Mouse (Mus musculus): ENCODE results near the gene Six5. TPM values are rescaled to one million over a fixed set of nuclear protein-coding genes. Genes with fewer than 3 reads are reported as not detected.
A peak's percentile ranks its signal among the peaks of the same experiment; 100 is the strongest.

Six5 gene
- polyA plus RNA-seq (2016; fragmentation: Nextera tagmentation; extraction: Ambion mirVana), result 4.5 and 5.2 TPM in 2 replicates

- Histone ChIP-seq H3K27me3 (replicated peaks) (peaks cover 16% of the 10 kb centered on the region), H3K4me1 (peaks cover 59% of the 10 kb centered on the region), H3K4me2 (replicated peaks) (peak within 1 kb of the TSS; percentile 98), H3K4me3 (peak within 1 kb of the TSS; percentile 66), H3K27ac (peak within 1 kb of the TSS; percentile 54), H3K9me3 (no peaks in the 10 kb centered on the region), H3K9ac (peak within 1 kb of the TSS; percentile 78), H3K36me3 (peaks cover 32% of the 10 kb centered on the region)
- 2% methylated on average over 19 of the region's 36 CpGs for WGBS
- peak; percentile 0; the same call in 1 of the 2 replicates for ATAC-seq (ENCODE audit: low FRiP score, low read depth)
These were observed at the start of gene Six5 for GRCm38 (mm10) chr7:19094471-19094825. Gene Six5 (plus strand): TSS chr7:19094594.

GRCm38 (mm10) chr7:19044616-19045015, 49.8 kb upstream of the Six5 start:
- H3K9me3 ChIP-seq, result no peaks in the 10 kb centered on the region
- H3K4me1 ChIP-seq, result no peaks in the 10 kb centered on the region
- no peak overlapping the region for H3K4me2 ChIP-seq (replicated peaks)
- no peak for ATAC-seq (ENCODE audit: low FRiP score, low read depth)
- no peaks in the 10 kb centered on the region for H3K27me3 ChIP-seq (replicated peaks)
- H3K4me3 ChIP-seq, result no peak overlapping the region
- H3K36me3 ChIP-seq, result peaks cover 100% of the 10 kb centered on the region
- WGBS, result 95% methylated on average over 6 of the region's 6 CpGs
- H3K27ac ChIP-seq, result no peak overlapping the region
- no peak overlapping the region for H3K9ac ChIP-seq

GRCm38 (mm10) chr7:19046286-19047069, 47.9 kb upstream of the Six5 start:
- 93% methylated on average over 11 of the region's 11 CpGs for WGBS
- no peaks in the 10 kb centered on the region for H3K9me3 ChIP-seq
- no peak for ATAC-seq (ENCODE audit: low FRiP score, low read depth)
- H3K9ac ChIP-seq, result no peak overlapping the region
- H3K27me3 ChIP-seq (replicated peaks), result no peaks in the 10 kb centered on the region
- no peaks in the 10 kb centered on the region for H3K4me1 ChIP-seq
- no peak overlapping the region for H3K27ac ChIP-seq
- H3K4me3 ChIP-seq, result no peak overlapping the region
- peaks cover 99% of the 10 kb centered on the region for H3K36me3 ChIP-seq
- H3K4me2 ChIP-seq (replicated peaks), result no peak overlapping the region

- Histone ChIP-seq H3K4me2 (replicated peaks) (no peak overlapping the region), H3K9me3 (no peaks in the 10 kb centered on the region), H3K27ac (no peak overlapping the region), H3K4me3 (no peak overlapping the region), H3K9ac (no peak overlapping the region), H3K36me3 (peaks cover 94% of the 10 kb centered on the region), H3K4me1 (no peaks in the 10 kb centered on the region), H3K27me3 (replicated peaks) (no peaks in the 10 kb centered on the region)
- no peak for ATAC-seq (ENCODE audit: low FRiP score, low read depth)
- WGBS, result 91% methylated on average over 14 of the region's 14 CpGs
These were observed 46.3 kb upstream of the Six5 start for GRCm38 (mm10) chr7:19048006-19048527.

GRCm38 (mm10) chr7:19049252-19049651, 45.1 kb upstream of the Six5 start:
- Histone ChIP-seq H3K4me3 (no peak overlapping the region), H3K9ac (no peak overlapping the region), H3K36me3 (peaks cover 83% of the 10 kb centered on the region), H3K27me3 (replicated peaks) (no peaks in the 10 kb centered on the region), H3K4me1 (peaks cover 5% of the 10 kb centered on the region), H3K27ac (no peak overlapping the region), H3K9me3 (no peaks in the 10 kb centered on the region), H3K4me2 (replicated peaks) (no peak overlapping the region)
- no peak for ATAC-seq (ENCODE audit: low FRiP score, low read depth)
- 89% methylated on average over 5 of the region's 5 CpGs for WGBS

- no peak overlapping the region for H3K4me3 ChIP-seq
- peaks cover 11% of the 10 kb centered on the region for H3K4me1 ChIP-seq
- 92% methylated on average over 8 of the region's 8 CpGs for WGBS
- H3K27ac ChIP-seq, result no peak overlapping the region
- no peak for ATAC-seq (ENCODE audit: low FRiP score, low read depth)
- no peak overlapping the region for H3K4me2 ChIP-seq (replicated peaks)
- no peak overlapping the region for H3K9ac ChIP-seq
- H3K9me3 ChIP-seq, result no peaks in the 10 kb centered on the region
- H3K36me3 ChIP-seq, result peaks cover 75% of the 10 kb centered on the region
- H3K27me3 ChIP-seq (replicated peaks), result no peaks in the 10 kb centered on the region
These were observed 44.2 kb upstream of the Six5 start for GRCm38 (mm10) chr7:19050172-19050571.

GRCm38 (mm10) chr7:19051161-19051560, 43.2 kb upstream of the Six5 start:
- 79% methylated on average over 4 of the region's 4 CpGs for WGBS
- peaks cover 67% of the 10 kb centered on the region for H3K36me3 ChIP-seq

GRCm38 (mm10) chr7:19052345-19053135, 41.9 kb upstream of the Six5 start:
- H3K9ac ChIP-seq, result no peak overlapping the region
- H3K4me1 ChIP-seq, result peaks cover 11% of the 10 kb centered on the region
- peaks cover 53% of the 10 kb centered on the region for H3K36me3 ChIP-seq
- H3K27me3 ChIP-seq (replicated peaks), result no peaks in the 10 kb centered on the region
- ATAC-seq (ENCODE audit: low FRiP score, low read depth), result no peak
- no peaks in the 10 kb centered on the region for H3K9me3 ChIP-seq
- no peak overlapping the region for H3K4me3 ChIP-seq
- H3K4me2 ChIP-seq (replicated peaks), result no peak overlapping the region
- H3K27ac ChIP-seq, result no peak overlapping the region
- 88% methylated on average over 15 of the region's 15 CpGs for WGBS

More at GRCm38 (mm10) chr7:19051161-19051560, 43.2 kb upstream of the Six5 start:
- Histone ChIP-seq H3K9ac (no peak overlapping the region), H3K4me3 (no peak overlapping the region), H3K4me1 (peaks cover 11% of the 10 kb centered on the region), H3K27me3 (replicated peaks) (no peaks in the 10 kb centered on the region), H3K4me2 (replicated peaks) (no peak overlapping the region), H3K9me3 (no peaks in the 10 kb centered on the region), H3K27ac (no peak overlapping the region)
- no peak for ATAC-seq (ENCODE audit: low FRiP score, low read depth)

GRCm38 (mm10) chr7:19053136-19053532, 41.3 kb upstream of the Six5 start:
- ATAC-seq (ENCODE audit: low FRiP score, low read depth), result no peak
- no peaks in the 10 kb centered on the region for H3K9me3 ChIP-seq
- no peak overlapping the region for H3K4me2 ChIP-seq (replicated peaks)
- peaks cover 47% of the 10 kb centered on the region for H3K36me3 ChIP-seq
- WGBS, result 90% methylated on average over 7 of the region's 7 CpGs
- H3K4me1 ChIP-seq, result peaks cover 11% of the 10 kb centered on the region
- no peaks in the 10 kb centered on the region for H3K27me3 ChIP-seq (replicated peaks)
- no peak overlapping the region for H3K9ac ChIP-seq
- H3K4me3 ChIP-seq, result no peak overlapping the region
- H3K27ac ChIP-seq, result no peak overlapping the region

GRCm38 (mm10) chr7:19054047-19054776, 40.2 kb upstream of the Six5 start, which contains the start of gene Rsph6a:
Gene Rsph6a (plus strand): TSS chr7:19054690.
- Histone ChIP-seq H3K36me3 (peaks cover 36% of the 10 kb centered on the region), H3K9ac (0 out of 2 replicates have a peak within 1 kb of the TSS, but pooled peaks have one; percentile 29), H3K4me2 (replicated peaks) (peak within 1 kb of the TSS; percentile 59), H3K9me3 (no peaks in the 10 kb centered on the region), H3K4me1 (peaks cover 11% of the 10 kb centered on the region), H3K4me3 (peak within 1 kb of the TSS; percentile 18; the same call in 1 of the 2 replicates), H3K27ac (no peak within 1 kb of the TSS), H3K27me3 (replicated peaks) (no peaks in the 10 kb centered on the region)
- WGBS, result 20% methylated on average over 33 of the region's 33 CpGs
- ATAC-seq (ENCODE audit: low FRiP score, low read depth), result peak; percentile 74

- Histone ChIP-seq H3K4me1 (peaks cover 11% of the 10 kb centered on the region), H3K27me3 (replicated peaks) (no peaks in the 10 kb centered on the region), H3K36me3 (peaks cover 31% of the 10 kb centered on the region), H3K4me2 (replicated peaks) (peak overlapping the region; percentile 59), H3K9ac (0 out of 2 replicates have a peak overlapping the region, but pooled peaks have one; percentile 29), H3K27ac (no peak overlapping the region), H3K4me3 (peak overlapping the region; percentile 18; the same call in 1 of the 2 replicates), H3K9me3 (no peaks in the 10 kb centered on the region)
- no peak for ATAC-seq (ENCODE audit: low FRiP score, low read depth)
- WGBS, result 65% methylated on average over 9 of the region's 9 CpGs
These were observed 39.7 kb upstream of the Six5 start for GRCm38 (mm10) chr7:19054777-19055076.
